Mouse (Mus musculus) neural tube, embryonic 13.5 days (tissue): ENCODE measurements around the gene Bola1. TPM values are rescaled to one million over a fixed set of nuclear protein-coding genes. Genes with fewer than 3 reads are reported as not detected.
A peak's percentile ranks its signal among the peaks of the same experiment; 100 is the strongest.
"Not testable (repeated sequence)": the region's sequence is repeated elsewhere in the genome, so short reads cannot be mapped to it uniquely, and the experiment has no call there.

Experiments used
- ATAC-seq: fragments of 200-750 bp; cut with Nextera tagmentation; 2 replicates; pipeline ENCODE4 v1.8.0; 2017; ENCODE audit warnings: low read depth, mild to moderate bottlenecking, moderate TSS enrichment, moderate library complexity
- H3K27ac ChIP-seq: fragments of 300-500 bp; sonication (generic); replicated peaks from 2 replicates; pipeline ENCODE4 v1.5.1; 2015; ENCODE audit warnings: moderate library complexity, mild to moderate bottlenecking, inconsistent platforms
- H3K27me3 ChIP-seq: fragments of 300-500 bp; sonication (generic); 2 replicates; pipeline ENCODE4 v1.6.1; 2015; ENCODE audit warnings: mild to moderate bottlenecking, inconsistent platforms
- H3K36me3 ChIP-seq: fragments of 300-500 bp; sonication (generic); 2 replicates; pipeline ENCODE4 v1.6.1; 2015; ENCODE audit warnings: mild to moderate bottlenecking, inconsistent platforms
- H3K4me1 ChIP-seq: fragments of 300-500 bp; sonication (generic); replicated peaks from 2 replicates; pipeline ENCODE4 v1.6.1; 2015; ENCODE audit warnings: inconsistent platforms
- H3K4me2 ChIP-seq: fragments of 300-500 bp; sonication (generic); 2 replicates; pipeline ENCODE4 v1.6.1; 2015; ENCODE audit warnings: inconsistent platforms, mild to moderate bottlenecking, moderate library complexity
- H3K4me3 ChIP-seq: fragments of 300-500 bp; sonication (generic); 2 replicates; pipeline ENCODE4 v1.5.1; 2015; ENCODE audit warnings: mild to moderate bottlenecking, inconsistent platforms
- H3K9ac ChIP-seq: fragments of 300-500 bp; sonication (generic); 2 replicates; pipeline ENCODE4 v1.6.1; 2015; ENCODE audit warnings: moderate library complexity, mild to moderate bottlenecking, inconsistent platforms
- H3K9me3 ChIP-seq: fragments of 300-500 bp; sonication (generic); 2 replicates; pipeline ENCODE4 v1.6.1; 2016; ENCODE audit warnings: inconsistent platforms
- WGBS: fragments of 180-500 bp; shearing (Covaris S2); methylation state at CpG from one replicate; pipeline ENCODE4 v1.1.7; 2015; 5-methylcytosine and 5-hydroxymethylcytosine counted together
- polyA plus RNA-seq: library from polyadenylated mRNA; unstranded; fragments of >200 nt; fragmentation: Nextera tagmentation; extraction: Ambion mirVana; gene quantifications from 2 replicates; pipeline ENCODE4 v1.2.1, GENCODE M21; 2015

The Bola1 gene
- polyA plus RNA-seq, 1 experiment from 2014 or later, result 63.0 TPM

- no peak overlapping the region for H3K27ac ChIP-seq
- H3K36me3 ChIP-seq, result no peaks in the 10 kb centered on the region
- no peak overlapping the region for H3K4me3 ChIP-seq
- no peak overlapping the region for H3K4me2 ChIP-seq
- no peaks in the 10 kb centered on the region for H3K27me3 ChIP-seq
- 31% methylated on average over 15 of the region's 15 CpGs for WGBS
- no peak for ATAC-seq
- H3K4me1 ChIP-seq, result no peaks in the 10 kb centered on the region
- no peaks in the 10 kb centered on the region for H3K9me3 ChIP-seq
- no peak overlapping the region for H3K9ac ChIP-seq
These were observed 10.3 kb downstream of the Bola1 start for GRCm38 (mm10) chr3:96209242-96209641.

GRCm38 (mm10) chr3:96207819-96208218, 11.7 kb downstream of the Bola1 start:
- Histone ChIP-seq H3K4me1 (no peaks in the 10 kb centered on the region), H3K4me3 (no peak overlapping the region), H3K4me2 (no peak overlapping the region), H3K9ac (no peak overlapping the region), H3K9me3 (no peaks in the 10 kb centered on the region), H3K27me3 (no peaks in the 10 kb centered on the region), H3K27ac (no peak overlapping the region), H3K36me3 (no peaks in the 10 kb centered on the region)
- 89% methylated on average over 3 of the region's 3 CpGs for WGBS
- no peak for ATAC-seq

GRCm38 (mm10) chr3:96199731-96200130, 19.8 kb downstream of the Bola1 start:
- Histone ChIP-seq H3K4me2 (no peak overlapping the region), H3K27me3 (no peaks in the 10 kb centered on the region), H3K9me3 (no peaks in the 10 kb centered on the region), H3K4me1 (peaks cover 18% of the 10 kb centered on the region), H3K36me3 (peaks cover 6% of the 10 kb centered on the region), H3K9ac (no peak overlapping the region), H3K27ac (no peak overlapping the region), H3K4me3 (no peak overlapping the region)
- no peak for ATAC-seq
- WGBS, result 67% methylated on average over 2 of the region's 2 CpGs

GRCm38 (mm10) chr3:96198601-96199251, 20.8 kb downstream of the Bola1 start:
- H3K36me3 ChIP-seq, result peaks cover 16% of the 10 kb centered on the region

GRCm38 (mm10) chr3:96198181-96198580, 21.3 kb downstream of the Bola1 start:
- no peaks in the 10 kb centered on the region for H3K9me3 ChIP-seq

More at GRCm38 (mm10) chr3:96198601-96199251, 20.8 kb downstream of the Bola1 start:
- H3K27ac ChIP-seq, H3K9ac ChIP-seq, H3K9me3 ChIP-seq, H3K4me3 ChIP-seq, ATAC-seq, H3K27me3 ChIP-seq: not testable (repeated sequence)
- Histone ChIP-seq H3K4me1 (peaks cover 18% of the 10 kb centered on the region), H3K4me2 (peak overlapping the region; percentile 82)
- WGBS, result 27% methylated on average over 7 of the region's 8 CpGs

GRCm38 (mm10) chr3:96197129-96197749, 22.3 kb downstream of the Bola1 start:
- peak overlapping the region; percentile 98 for H3K27ac ChIP-seq
- peak overlapping the region; percentile 72 for H3K4me3 ChIP-seq
- H3K9me3 ChIP-seq, result no peaks in the 10 kb centered on the region
- under 1% methylated on average over 50 of the region's 50 CpGs for WGBS
- peak overlapping the region; percentile 87 for H3K9ac ChIP-seq
- H3K4me1 ChIP-seq, result peaks cover 18% of the 10 kb centered on the region
- peak; percentile 96 for ATAC-seq
- H3K27me3 ChIP-seq, result no peaks in the 10 kb centered on the region
- H3K36me3 ChIP-seq, result peaks cover 31% of the 10 kb centered on the region
- peak overlapping the region; percentile 82 for H3K4me2 ChIP-seq

More at GRCm38 (mm10) chr3:96198181-96198580, 21.3 kb downstream of the Bola1 start:
- WGBS, result 7% methylated on average over 6 of the region's 6 CpGs
- Histone ChIP-seq H3K27ac (0 out of 2 replicates have a peak overlapping the region, but pooled peaks have one; percentile 33), H3K36me3 (peaks cover 22% of the 10 kb centered on the region), H3K4me1 (peaks cover 18% of the 10 kb centered on the region), H3K27me3 (no peaks in the 10 kb centered on the region), H3K4me2 (peak overlapping the region; percentile 82), H3K4me3 (peak overlapping the region; percentile 72), H3K9ac (peak overlapping the region; percentile 63)
- peak; percentile 27; the same call in 1 of the 2 replicates for ATAC-seq

GRCm38 (mm10) chr3:96196437-96197128, 22.9 kb downstream of the Bola1 start:
- Histone ChIP-seq H3K27ac (peak overlapping the region; percentile 98), H3K4me1 (peaks cover 18% of the 10 kb centered on the region), H3K9me3 (no peaks in the 10 kb centered on the region), H3K4me2 (peak overlapping the region; percentile 82), H3K9ac (peak overlapping the region; percentile 87), H3K4me3 (peak overlapping the region; percentile 72), H3K27me3 (no peaks in the 10 kb centered on the region), H3K36me3 (peaks cover 38% of the 10 kb centered on the region)
- peak; percentile 51 for ATAC-seq
- 18% methylated on average over 27 of the region's 27 CpGs for WGBS

- H3K27ac ChIP-seq, result peak overlapping the region; percentile 98; the same call in 1 of the 2 replicates
- peaks cover 18% of the 10 kb centered on the region for H3K4me1 ChIP-seq
- no peaks in the 10 kb centered on the region for H3K9me3 ChIP-seq
- H3K4me2 ChIP-seq, result peak overlapping the region; percentile 82
- no peak for ATAC-seq
- peak overlapping the region; percentile 72 for H3K4me3 ChIP-seq
- peak overlapping the region; percentile 87; the same call in 1 of the 2 replicates for H3K9ac ChIP-seq
- WGBS, result 89% methylated on average over 11 of the region's 11 CpGs
- H3K27me3 ChIP-seq, result no peaks in the 10 kb centered on the region
- H3K36me3 ChIP-seq, result peaks cover 46% of the 10 kb centered on the region
These were observed 23.7 kb downstream of the Bola1 start for GRCm38 (mm10) chr3:96195616-96196313.

GRCm38 (mm10) chr3:96194966-96195365, 24.5 kb downstream of the Bola1 start:
- peaks cover 18% of the 10 kb centered on the region for H3K4me1 ChIP-seq
- no peak overlapping the region for H3K4me2 ChIP-seq
- peaks cover 54% of the 10 kb centered on the region for H3K36me3 ChIP-seq
- H3K27me3 ChIP-seq, result no peaks in the 10 kb centered on the region
- WGBS, result 89% methylated on average over 10 of the region's 10 CpGs
- H3K27ac ChIP-seq, result no peak overlapping the region
- no peak overlapping the region for H3K9ac ChIP-seq
- no peak overlapping the region for H3K4me3 ChIP-seq
- no peaks in the 10 kb centered on the region for H3K9me3 ChIP-seq
- ATAC-seq, result no peak

- H3K9me3 ChIP-seq, result no peaks in the 10 kb centered on the region
- H3K27me3 ChIP-seq, result no peaks in the 10 kb centered on the region
- ATAC-seq, result no peak
- peaks cover 72% of the 10 kb centered on the region for H3K36me3 ChIP-seq
- 71% methylated on average over 12 of the region's 12 CpGs for WGBS
- no peak overlapping the region for H3K27ac ChIP-seq
- H3K4me2 ChIP-seq, result no peak overlapping the region
- peaks cover 14% of the 10 kb centered on the region for H3K4me1 ChIP-seq
- H3K9ac ChIP-seq, result 0 out of 2 replicates have a peak overlapping the region, but pooled peaks have one; percentile 12
- no peak overlapping the region for H3K4me3 ChIP-seq
These were observed 26.5 kb downstream of the Bola1 start for GRCm38 (mm10) chr3:96192977-96193376.

GRCm38 (mm10) chr3:96182382-96182776, 37.1 kb downstream of the Bola1 start:
- Histone ChIP-seq H3K4me1 (peaks cover 37% of the 10 kb centered on the region), H3K4me2 (peak overlapping the region; percentile 73), H3K9me3 (no peaks in the 10 kb centered on the region), H3K36me3 (peaks cover 39% of the 10 kb centered on the region), H3K4me3 (peak overlapping the region; percentile 67), H3K9ac (peak overlapping the region; percentile 89), H3K27me3 (no peaks in the 10 kb centered on the region), H3K27ac (peak overlapping the region; percentile 89; the same call in 1 of the 2 replicates)
- no peak for ATAC-seq
- 42% methylated on average over 4 of the region's 4 CpGs for WGBS
